Mouse (Mus musculus): ENCODE data around the gene Thsd7a.
A peak's percentile ranks its signal among the peaks of the same experiment; 100 is the strongest.

Thsd7a gene

DNA sequence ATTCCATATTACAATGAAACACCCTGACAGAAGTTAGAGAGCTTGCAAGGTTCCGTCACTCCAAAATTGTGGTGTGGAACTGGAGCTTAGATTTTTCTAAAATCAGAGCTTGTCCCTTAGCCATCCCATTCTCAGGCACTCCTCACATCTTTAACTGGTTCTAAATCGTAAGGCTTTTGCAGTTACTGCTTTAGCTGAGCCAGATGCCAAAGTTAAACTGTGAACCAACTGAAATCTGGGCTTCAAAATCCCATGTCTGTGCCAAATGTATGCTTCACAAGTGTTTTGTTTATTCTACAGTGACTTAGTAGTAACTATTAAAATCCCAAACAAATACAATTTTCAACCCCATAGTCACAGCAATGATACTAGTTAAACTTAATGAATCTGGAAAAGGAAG is 242.3 kb downstream of the Thsd7a start:
- no peak for DNase-seq (ENCODE audit: low spot score in 2 of 2)

DNA sequence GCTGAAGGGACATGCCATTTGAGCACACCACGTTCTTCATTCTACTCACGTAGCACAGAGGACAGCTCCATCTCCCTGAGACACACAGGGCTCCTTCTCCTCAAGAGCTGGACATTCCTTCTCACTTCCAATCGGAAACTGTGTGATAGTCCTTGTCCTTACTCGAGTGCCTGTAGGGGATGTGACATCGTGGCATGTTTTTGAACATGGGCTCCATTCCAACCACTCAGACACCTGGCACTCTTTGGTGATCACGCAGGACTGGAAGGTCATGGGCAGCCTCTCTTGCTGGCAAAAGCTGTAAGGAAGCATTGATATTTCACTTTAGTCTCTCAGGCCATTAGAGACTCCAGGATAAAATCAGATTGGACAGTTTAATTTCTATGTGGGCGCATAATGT is 245.3 kb downstream of the Thsd7a start:
- DNase-seq (ENCODE audit: low spot score in 2 of 2): no peak

DNA sequence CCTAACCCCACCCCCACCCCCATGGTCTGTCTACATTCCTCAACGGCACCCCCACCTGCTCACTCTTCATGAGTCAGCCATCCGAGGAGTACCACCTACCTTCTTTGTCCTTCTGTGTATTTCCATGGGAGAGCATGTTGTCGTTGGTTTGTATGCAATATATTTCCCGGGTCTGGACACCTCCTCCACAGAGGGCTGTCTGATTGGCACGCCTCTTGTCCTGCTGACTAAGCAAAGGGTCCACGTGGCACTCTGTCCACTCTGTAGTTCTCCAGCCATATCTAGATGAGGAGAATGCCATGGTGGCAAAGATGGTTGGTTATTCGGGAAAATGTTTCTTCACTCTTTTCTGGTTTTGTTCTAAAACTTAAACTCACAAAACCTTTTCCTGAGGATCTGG is 248.3 kb downstream of the Thsd7a start:
- no peak for DNase-seq (ENCODE audit: low spot score in 2 of 2)

DNA sequence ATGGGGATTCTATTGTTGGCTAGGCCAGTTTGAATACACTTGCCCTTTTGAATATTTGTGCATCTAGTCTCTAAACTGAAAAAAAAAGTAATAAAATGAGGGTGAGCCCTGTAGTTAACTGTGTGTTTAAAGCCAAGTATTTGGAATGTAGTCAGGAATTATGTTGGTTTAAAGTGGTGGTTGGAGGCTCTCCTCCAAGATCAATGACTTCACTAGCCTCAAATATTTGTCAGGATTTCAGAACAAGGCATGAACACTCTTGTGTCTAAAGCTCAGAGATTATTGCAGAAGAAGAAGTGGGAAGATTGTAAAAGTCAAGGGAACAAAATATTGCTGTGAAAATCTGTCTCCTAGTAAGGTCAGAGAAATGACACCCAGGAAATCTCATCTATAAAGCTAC is 249.3 kb downstream of the Thsd7a start:
- DNase-seq (ENCODE audit: low spot score in 2 of 2): no peak

DNA sequence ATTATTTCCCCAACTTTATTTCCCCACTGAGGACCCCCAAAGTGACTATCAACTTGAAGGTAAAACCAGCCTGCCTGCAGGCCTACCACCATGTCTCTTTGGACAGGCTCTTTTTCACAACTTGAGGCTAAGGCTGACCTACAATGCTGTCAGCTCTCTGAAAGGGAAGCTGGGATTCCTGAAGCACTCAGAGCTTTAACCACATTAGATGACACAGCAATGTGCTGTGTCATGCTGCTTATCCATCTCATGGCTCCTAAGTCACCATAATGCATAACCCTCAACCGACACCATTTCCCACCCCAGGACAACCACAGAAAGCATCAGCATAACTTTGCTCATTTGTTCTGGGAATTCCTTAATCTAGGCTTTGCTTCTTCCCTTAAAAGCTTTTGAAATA is 255.6 kb downstream of the Thsd7a start:
- no peak for DNase-seq (ENCODE audit: low spot score in 2 of 2)

DNA sequence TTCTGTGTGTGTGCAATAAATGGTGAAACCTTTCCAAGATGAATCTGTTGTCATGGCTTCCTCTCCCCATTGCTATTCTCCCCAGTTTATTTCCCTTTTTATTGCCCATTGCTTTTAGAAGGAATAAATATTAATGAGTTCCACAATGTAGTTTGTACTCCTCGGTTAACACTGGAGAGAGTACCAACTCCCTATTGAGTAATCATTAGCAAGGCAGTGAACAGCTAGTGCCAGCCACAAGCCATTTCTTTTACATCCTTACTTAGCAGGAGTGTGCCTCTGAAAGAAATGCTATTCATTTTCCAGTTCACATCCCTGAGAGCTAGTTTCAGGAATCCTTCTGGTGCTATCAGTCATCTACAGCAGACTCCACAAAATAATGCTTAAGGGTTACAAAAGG is 260.3 kb downstream of the Thsd7a start:
- DNase-seq (ENCODE audit: low spot score in 2 of 2): no peak

DNA sequence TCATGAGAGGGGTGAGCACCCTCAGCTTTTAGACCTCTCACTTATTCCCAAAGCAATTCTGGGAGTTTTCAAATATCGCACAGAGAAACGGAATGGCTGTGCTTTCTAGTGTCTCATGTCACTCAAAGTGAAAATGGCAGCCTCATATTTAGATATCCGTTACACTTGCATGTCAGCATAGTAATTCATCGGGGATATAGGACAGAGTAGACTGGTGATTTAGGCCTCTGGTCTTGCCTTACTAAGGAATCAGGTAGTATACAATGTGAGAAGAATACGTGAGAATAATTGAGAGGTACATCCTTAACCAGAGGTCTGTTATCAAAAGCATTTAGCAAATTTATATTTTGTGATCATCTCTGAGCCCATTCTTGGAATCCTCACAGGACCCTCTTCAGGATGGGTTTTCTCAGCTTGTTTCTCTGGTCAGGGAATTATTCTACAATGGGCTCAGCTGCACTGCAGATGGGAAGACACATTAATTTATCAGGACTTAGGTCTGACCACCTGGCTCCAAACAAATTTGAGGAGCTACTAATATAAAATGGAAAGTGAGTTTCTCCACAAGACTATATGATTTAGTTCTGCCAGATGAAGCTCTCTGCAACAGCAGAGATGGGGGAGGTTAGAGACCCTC is 267.6 kb downstream of the Thsd7a start:
- DNase-seq (ENCODE audit: low spot score in 2 of 2): no peak

DNA sequence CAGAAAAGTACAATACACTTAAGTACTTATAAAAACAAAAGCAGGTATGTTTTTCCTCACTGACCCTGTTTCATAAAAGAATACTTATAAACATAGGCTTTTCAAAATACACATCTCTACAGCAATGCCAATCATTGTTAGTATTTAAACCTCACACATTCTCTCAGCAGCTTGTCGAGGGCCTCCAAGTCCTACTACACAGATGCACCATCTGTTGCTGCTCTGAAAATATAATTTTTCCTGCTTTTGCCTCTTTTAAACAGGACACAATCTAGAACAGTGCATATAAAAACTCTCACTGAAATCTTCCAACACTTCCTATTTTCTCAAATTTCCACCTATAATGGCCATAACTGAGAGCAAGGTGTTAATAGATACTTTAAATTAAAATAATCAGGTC is 270.9 kb downstream of the Thsd7a start:
- DNase-seq (ENCODE audit: low spot score in 2 of 2): peak in 1 of 2 experiments; percentile 31

DNA sequence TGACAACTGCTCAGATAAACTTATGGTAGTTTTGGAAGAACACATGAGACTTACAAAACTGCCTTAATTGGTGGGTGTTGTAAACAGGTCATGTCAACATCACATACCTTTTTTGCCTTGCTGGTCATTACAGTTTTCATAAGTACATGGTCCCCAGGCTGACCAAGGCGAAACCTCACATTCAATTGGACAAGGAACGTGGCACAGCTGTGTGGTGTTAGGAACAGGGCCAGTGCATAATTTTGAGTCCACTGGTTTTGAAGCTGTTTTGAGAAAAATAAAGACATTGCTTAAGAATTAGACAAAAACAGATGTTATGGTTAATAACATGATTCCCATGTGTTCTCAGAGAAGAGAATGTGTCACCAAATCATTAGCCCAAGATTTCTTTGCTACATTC is 278.3 kb downstream of the Thsd7a start:
- no peak for DNase-seq (ENCODE audit: low spot score in 2 of 2)

DNA sequence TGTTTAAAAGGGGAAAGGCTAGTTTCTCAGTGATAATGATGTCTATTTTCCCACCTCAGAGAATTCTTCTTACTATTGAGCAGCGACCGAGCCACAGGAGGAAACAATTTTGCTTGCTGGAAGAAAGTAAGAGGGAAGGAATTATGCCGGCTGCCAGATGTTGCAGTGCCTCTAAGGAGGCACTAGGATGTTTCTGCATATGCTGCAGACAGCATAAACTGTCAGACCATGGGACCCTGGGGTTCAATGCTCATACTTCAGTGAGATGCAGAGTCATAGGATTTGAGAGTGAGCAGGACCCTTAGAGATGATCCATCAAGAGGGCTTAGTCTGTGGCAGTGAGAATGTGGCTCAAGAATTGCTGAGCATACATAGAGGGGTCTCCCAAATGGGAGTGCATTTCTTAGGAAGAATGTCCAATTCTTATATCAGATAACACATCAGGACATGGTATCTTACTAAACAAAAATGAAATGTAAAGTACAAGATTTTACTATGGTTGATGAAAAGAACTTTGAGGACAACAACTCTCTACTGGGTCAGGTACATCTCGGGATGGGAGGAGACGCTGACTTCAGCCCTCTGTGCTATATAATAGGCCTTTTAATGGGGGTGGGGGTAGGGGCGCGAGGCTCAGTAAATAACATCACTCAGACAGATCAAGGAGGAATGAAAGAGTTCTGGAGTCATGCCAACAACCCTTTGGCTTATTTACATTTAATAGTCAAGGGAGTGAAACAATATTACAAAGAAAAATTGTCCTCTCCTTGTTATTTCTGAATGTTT is 281.7 kb downstream of the Thsd7a start:
- DNase-seq (ENCODE audit: low spot score in 2 of 2): no peak

DNA sequence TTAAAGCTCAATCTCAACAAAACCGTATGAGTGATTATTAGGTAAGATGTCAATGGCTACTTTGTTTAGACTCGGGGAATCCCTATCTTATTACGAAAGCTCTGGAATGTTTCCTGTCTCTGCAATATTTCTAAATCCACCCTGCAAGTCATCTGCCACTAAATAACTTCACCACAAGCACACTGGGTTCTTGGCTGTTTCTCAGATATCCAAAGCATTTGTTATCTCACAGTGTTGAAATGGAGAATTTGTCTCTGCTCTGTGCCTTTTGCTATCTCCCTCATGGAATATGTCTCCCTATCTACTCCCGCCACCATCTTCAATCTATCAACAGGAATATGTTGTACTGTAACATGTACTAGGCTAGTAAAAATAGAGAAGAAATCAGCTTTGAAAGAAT is 290.4 kb downstream of the Thsd7a start:
- no peak for DNase-seq (ENCODE audit: low spot score in 2 of 2)

DNA sequence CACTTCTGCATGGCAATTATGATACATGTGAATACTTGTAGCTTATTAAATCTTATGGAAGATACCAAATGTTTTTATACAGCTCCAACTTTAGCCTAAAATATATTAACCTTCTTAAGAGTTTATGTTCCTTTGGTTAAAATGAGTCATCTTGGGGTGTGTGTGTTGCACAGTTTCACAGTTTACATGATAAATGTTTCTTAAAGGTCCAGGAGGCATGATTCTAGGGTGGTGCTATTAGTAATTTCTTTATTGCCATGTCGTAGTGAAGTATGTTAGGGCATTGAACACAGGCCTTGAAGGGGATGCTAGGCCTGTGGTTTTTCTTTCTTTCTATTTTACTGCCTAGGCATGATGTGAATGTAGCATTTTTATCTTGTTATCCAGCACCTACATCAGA is 291.8 kb downstream of the Thsd7a start:
- no peak for DNase-seq (ENCODE audit: low spot score in 2 of 2)

DNA sequence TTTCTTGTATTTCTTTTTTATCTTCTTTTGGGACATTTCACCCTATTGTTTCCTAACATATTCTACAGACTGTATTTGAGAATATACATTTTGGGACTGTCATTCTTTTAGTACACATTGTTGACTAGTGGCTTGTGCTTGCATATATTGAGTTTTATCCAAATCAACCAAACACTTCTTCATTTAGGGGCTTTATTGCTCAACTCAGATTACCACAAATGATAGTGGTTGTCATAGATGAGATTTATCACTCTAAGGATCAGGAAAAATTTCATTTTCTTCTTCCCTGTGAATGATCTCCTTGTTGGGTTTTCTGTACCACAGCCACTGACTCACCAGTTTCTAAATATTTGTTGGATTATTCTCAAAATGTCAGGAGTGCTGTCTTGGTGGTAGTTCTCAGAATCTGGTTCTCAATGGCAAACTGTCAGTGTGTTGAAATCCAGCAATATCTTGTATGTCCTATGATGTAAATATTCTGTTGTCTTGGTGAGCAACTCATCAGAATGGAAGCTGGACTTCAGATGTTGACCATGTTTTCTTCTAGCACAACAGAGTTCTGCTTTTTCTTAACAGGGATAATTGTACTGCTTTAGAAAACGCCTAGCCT is 294.2 kb downstream of the Thsd7a start:
- no peak for DNase-seq (ENCODE audit: low spot score in 2 of 2)

DNA sequence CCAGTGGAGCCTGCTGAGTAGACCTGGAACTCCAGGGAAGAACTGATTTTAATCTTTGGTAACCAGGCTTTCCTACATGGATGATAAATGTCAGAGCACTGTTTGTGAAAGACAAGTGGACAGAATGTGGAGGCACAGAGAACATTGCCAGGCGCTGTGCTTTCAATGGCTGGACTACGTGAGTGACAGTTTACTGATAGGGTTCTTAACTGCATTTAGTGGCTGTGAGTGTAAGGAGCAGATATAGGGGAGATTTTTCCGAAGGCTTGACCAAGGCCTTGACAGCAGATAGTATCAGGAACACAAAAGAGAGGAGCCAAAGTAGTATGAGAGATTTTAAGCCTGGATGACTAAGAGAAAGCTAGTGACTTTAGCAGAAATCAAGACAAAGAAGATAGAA is 295.1 kb downstream of the Thsd7a start:
- no peak for DNase-seq (ENCODE audit: low spot score in 2 of 2)

DNA sequence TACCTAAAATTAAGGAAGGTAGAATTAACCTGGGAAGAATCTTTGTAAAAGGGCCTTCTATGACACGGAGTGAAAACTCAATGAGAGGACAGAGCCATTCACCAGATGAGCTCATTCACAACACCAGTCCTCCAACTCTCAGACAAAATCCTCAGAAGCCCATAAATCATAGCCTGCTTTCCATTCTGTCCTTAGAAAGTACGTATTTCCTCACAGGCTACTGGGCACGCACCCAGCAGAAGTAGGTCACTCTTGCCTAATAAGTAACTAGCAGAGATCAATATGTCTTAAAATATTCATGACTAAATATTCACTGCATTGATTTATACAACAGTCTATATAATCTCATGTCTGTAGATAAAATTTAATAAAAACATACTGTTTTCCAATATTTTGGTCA is 300.4 kb downstream of the Thsd7a start:
- DNase-seq (ENCODE audit: low spot score in 2 of 2): no peak

DNA sequence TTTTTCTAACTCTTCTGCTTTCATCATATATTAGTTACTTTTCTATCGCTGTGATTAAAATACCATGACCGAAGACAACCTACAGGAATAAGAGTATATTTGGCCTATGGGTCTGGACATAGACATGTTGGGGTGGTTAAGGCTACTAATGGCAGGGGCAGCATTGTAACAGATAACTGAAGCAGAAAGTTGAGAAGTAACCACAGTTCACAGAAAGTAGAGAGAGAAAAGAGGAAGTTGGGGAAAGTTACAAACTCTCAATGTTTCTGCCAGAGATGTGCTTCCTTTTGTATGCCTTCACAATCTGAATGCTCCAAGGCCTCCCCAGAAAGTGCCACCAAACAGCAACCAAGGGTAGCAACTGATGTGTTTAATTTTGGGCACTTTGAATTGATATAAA is 303.7 kb downstream of the Thsd7a start:
- DNase-seq (ENCODE audit: low spot score in 2 of 2): no peak

DNA sequence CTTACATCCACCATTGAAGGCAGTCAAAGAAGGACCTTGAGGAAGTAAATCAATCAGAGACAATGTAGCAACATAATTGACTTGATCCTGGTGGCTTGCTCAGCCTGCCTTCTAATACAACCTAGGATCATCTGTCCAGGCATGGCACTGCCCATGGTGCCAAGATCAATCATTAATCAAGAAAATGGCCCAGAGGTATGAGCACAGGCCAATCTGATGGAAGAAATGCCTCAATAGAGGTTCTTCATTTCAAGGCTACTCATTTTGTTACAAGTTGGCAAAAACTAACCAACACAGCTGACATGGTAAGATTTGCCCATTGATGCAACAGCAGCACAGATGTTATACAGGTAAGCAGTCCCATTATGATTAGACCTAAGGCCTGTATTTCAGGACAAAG is 309.6 kb downstream of the Thsd7a start:
- DNase-seq (ENCODE audit: low spot score in 2 of 2): no peak

DNA sequence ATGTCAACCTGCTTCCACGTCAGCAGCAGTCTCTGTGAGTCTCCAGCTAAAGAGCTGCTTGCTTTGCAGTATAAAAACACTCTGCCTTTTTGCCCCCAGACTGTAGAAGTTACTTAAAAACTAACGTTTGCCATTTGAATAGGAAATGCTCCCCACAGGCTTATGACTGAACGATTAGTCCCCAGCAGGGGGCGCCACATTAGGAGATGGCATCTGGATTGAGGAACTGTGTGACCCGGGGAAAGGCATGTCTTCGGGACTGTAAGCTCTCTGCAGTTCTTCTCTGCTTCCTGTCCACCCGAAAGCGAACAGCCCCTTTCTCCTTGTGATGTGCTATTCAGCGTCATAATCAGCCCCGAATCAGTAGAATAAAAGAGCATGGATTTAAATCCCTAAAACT is 330.1 kb downstream of the Thsd7a start:
- no peak for DNase-seq (ENCODE audit: low spot score in 2 of 2)

DNA sequence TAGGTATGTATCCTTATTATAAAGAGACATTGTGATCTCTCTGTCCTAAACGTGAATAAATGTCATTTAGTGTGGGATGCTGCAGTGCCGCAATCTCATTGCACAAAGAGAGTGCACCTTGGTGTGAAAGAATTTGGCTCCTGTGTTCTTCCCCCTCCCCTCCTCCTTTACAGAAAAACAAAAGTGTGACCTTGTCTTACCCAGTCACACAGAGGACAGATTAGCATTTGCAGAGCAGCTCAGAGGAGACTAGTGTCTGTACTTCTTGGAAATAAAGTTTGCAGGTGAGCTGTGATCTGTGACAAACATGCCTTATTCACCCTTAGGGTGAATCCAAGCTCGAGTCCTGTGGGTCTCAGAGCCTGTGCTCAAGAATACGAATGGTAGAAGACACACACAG is 332.2 kb downstream of the Thsd7a start:
- no peak for DNase-seq (ENCODE audit: low spot score in 2 of 2)

DNA sequence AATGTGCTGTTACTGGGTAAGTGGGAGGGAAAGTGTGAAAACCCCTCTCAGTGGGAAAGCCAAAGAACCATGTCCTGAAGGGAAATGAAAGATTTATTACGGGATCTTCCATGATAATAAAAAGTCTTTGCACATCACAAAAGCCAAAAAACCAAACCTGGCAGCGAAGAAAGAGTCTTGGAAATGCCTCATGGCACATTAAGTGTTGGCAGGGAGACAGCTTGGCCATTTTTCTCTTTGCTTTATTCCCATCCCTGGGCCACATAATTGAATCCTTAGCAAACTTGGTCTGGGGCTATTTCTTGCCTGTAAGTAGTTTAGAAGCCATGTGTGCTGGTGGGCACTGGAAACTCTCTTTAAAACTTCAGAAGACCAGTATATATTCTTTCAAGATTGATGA is 344.8 kb downstream of the Thsd7a start:
- no peak for DNase-seq (ENCODE audit: low spot score in 2 of 2)

DNA sequence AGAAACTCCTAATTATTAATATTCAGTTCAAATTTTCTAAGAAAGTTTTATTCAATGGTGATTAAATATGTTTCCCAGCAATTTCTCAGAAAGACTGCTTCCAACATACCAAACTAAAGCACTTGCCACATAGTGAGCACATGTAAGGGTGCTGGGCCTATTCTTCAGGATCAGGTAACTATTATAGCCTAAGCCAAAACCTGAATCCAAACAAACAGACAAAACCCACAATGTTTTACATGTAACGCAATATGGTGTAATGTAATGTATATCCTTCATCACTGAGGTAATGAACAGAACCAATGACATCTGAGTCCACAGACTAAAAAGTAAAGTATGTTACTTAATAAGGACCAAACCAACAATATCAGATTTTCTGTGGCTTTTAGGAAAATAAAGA is 346.2 kb downstream of the Thsd7a start:
- DNase-seq (ENCODE audit: low spot score in 2 of 2): no peak

DNA sequence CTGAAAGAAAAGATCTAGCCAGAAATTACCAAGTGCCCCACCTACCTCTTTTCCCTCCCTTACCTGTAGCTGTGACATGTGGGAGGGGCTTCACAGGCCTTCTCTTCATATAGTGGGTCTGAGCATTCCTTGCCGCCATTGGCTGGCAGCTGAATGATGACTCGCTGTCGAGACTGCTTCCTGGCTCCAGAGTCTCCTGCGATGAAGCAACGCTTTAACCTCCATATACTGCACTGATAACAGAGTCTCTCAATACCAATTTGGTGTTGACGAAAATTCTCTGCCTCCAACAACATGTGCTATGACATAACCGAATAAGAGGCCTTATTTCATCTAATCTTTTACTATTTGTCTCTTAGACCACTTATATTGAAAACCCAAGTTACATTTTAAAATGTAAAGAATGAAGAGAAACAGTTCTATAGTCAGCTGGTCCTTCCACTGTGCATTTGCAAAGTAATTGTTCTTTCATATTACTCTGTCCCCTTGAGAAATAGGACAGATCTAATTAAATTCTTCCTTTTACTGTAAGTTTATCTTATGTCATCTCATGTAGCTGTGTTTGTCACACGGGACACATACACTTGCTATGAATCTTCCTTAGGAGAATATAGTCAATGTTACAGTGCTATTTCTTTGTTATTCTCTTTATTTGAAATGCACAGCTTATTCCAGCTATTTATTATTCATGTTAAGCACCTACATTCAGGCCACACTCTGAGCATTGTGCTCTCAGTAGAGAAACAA is 351.3 kb downstream of the Thsd7a start:
- no peak for DNase-seq (ENCODE audit: low spot score in 2 of 2)
